Mouse (Mus musculus): Measurements from ENCODE around the gene Prdm4. TPM values are rescaled to one million over a fixed set of nuclear protein-coding genes. Genes with fewer than 3 reads are reported as not detected.

Prdm4 gene
- polyA plus RNA-seq (2016; fragmentation: Nextera tagmentation; extraction: Ambion mirVana) = 30.3 and 30.8 TPM in 2 replicates

DNA sequence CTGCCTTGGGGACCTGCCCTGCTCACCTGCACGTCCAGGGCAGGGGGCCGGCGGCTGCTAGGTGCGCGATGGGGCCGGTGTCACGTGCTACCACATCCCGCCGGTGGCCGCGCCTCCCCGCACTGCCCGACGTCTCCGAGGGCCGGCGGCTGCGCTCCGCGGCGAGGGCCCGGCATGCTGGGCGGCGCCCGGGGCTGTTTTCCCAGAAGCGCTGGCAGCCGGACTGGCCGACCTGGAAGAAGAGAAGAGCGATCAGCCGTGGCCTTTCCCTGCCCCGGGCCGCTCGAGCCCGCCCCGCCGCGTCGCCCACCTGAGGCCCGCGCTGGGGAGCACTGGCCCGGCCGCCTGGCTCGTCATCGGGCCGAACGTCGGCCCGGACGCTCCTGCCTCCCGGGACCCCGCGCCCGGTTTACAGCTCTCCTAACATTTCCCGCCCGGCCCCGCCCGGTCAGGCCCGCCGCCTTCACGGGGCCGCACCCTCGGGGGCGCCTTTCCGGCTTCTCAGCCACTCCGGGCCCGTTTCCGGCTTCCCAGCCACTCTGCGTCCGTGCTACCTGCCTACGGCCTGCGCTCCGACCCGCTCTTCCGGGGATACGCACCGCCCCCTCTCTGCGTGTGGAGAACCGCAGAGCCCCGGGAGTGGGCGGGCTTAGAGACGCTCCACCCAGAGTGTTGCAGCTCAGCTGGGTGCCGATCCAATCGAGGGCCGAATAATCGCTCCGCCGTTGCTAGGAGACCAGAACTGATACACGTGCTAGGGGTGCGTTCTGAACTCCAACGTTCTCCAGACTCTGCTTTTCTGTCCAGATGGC lies at the start of gene Prdm4:
Prdm4 (minus strand) TSS at position 645 of the 812 bp plus-strand sequence.
- Histone ChIP-seq H3K9me3 (no peaks in the 10 kb centered on the region), H3K4me3 (peak within 1 kb of the TSS; percentile 89), H3K4me1 (peaks cover 11% of the 10 kb centered on the region; the same call in 1 of the 2 replicates), H3K9ac (peak within 1 kb of the TSS; percentile 85), H3K27ac (peak within 1 kb of the TSS; percentile 47), H3K27me3 (no peaks in the 10 kb centered on the region), H3K36me3 (peaks cover 21% of the 10 kb centered on the region), H3K4me2 (replicated peaks) (peak within 1 kb of the TSS; percentile 75)
- WGBS = under 1% methylated on average over 90 of the region's 90 CpGs
- peak; percentile 99 for ATAC-seq (ENCODE audit: insufficient number of reproducible peaks, insufficient read depth, low FRiP score, low TSS enrichment)

DNA sequence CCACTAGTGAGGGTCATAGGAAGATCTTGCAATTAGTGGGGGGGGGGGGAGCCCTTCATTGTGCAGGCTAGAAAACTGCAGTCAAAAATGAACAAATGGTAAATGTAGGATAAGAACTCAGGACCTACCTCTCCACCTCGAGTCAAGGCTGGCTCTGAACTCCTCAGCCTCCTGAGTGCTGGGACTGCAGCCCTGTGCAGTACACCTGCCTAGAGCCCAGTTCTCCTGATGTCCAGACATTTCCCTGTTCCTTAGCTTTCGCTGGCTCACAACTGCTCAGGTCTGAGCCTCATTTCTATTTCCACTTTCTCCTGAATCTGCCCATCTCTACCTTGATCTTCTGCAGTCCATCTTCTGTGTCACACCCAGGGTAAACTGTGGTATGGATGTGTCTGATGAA lies 49.5 kb upstream of the Prdm4 start:
- Histone ChIP-seq H3K4me1 (no peaks in the 10 kb centered on the region), H3K9ac (no peak overlapping the region), H3K9me3 (no peaks in the 10 kb centered on the region), H3K4me2 (replicated peaks) (no peak overlapping the region), H3K36me3 (no peaks in the 10 kb centered on the region), H3K27ac (no peak overlapping the region), H3K4me3 (no peak overlapping the region), H3K27me3 (no peaks in the 10 kb centered on the region)
- no peak for ATAC-seq (ENCODE audit: insufficient number of reproducible peaks, insufficient read depth, low FRiP score, low TSS enrichment)
- WGBS = 56% methylated on average over 2 of the region's 2 CpGs

- H3K4me2 ChIP-seq (replicated peaks) = no peak overlapping the region
- WGBS = 82% methylated on average over 7 of the region's 7 CpGs
- H3K4me3 ChIP-seq = no peak overlapping the region
- H3K9ac ChIP-seq = no peak overlapping the region
- no peak for ATAC-seq (ENCODE audit: insufficient number of reproducible peaks, insufficient read depth, low FRiP score, low TSS enrichment)
- no peaks in the 10 kb centered on the region for H3K9me3 ChIP-seq
- no peaks in the 10 kb centered on the region for H3K27me3 ChIP-seq
- no peak overlapping the region for H3K27ac ChIP-seq
- no peaks in the 10 kb centered on the region for H3K36me3 ChIP-seq
- no peaks in the 10 kb centered on the region for H3K4me1 ChIP-seq
Measured at GRCm38 (mm10) chr10:85964316-85964715, 47.4 kb upstream of the Prdm4 start.

- H3K27me3 ChIP-seq = no peaks in the 10 kb centered on the region
- no peak overlapping the region for H3K27ac ChIP-seq
- H3K9me3 ChIP-seq = no peaks in the 10 kb centered on the region
- no peak for ATAC-seq (ENCODE audit: insufficient number of reproducible peaks, insufficient read depth, low FRiP score, low TSS enrichment)
- no peak overlapping the region for H3K4me2 ChIP-seq (replicated peaks)
- H3K4me1 ChIP-seq = no peaks in the 10 kb centered on the region
- H3K36me3 ChIP-seq = no peaks in the 10 kb centered on the region
- WGBS = 70% methylated on average over 9 of the region's 9 CpGs
- no peak overlapping the region for H3K4me3 ChIP-seq
- no peak overlapping the region for H3K9ac ChIP-seq
Measured at GRCm38 (mm10) chr10:85962897-85963296, 46.0 kb upstream of the Prdm4 start.

DNA sequence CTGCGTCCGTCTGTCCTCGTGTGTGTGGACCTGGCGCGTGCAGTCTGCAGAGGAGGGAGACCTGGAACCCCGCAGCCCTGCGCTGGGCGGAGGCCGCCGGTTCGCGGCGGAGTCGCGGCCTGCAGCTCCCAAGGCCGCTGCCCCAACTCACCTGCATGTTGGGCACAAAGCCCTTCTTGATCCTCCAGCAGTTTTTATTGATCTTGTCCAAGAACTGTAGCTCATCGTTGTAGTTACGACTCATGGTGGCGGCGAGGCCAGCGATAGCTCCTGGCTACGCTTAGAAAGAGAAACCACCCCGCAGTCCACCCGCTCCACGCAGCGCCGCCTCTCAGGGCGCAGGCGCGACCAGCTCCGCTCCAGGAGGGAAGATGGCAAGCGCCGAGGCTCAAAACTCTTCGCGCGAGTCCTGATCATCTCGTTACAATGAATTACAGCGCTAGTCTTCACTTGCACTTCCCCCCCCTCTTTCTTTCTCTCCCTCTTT lies 40.6 kb upstream of the Prdm4 start, which contains the start of gene Rtcb:
Rtcb (minus strand) TSS at position 360 of the 487 bp plus-strand sequence.
- Histone ChIP-seq H3K4me2 (replicated peaks) (peak within 1 kb of the TSS; percentile 81), H3K9ac (peak within 1 kb of the TSS; percentile 88), H3K36me3 (peaks cover 23% of the 10 kb centered on the region), H3K9me3 (no peaks in the 10 kb centered on the region), H3K27ac (peak within 1 kb of the TSS; percentile 84), H3K4me1 (0 out of 2 replicates have a peak, but pooled peaks cover 4% of the 10 kb centered on the region), H3K4me3 (peak within 1 kb of the TSS; percentile 89), H3K27me3 (no peaks in the 10 kb centered on the region)
- ATAC-seq (ENCODE audit: insufficient number of reproducible peaks, insufficient read depth, low FRiP score, low TSS enrichment) = peak; percentile 87
- 1% methylated on average over 38 of the region's 38 CpGs for WGBS

- H3K27me3 ChIP-seq = no peaks in the 10 kb centered on the region
- WGBS = 4% methylated on average over 20 of the region's 20 CpGs
- peak overlapping the region; percentile 89 for H3K4me3 ChIP-seq
- ATAC-seq (ENCODE audit: insufficient number of reproducible peaks, insufficient read depth, low FRiP score, low TSS enrichment) = no peak
- peak overlapping the region; percentile 81 for H3K4me2 ChIP-seq (replicated peaks)
- 0 out of 2 replicates have a peak, but pooled peaks cover 4% of the 10 kb centered on the region for H3K4me1 ChIP-seq
- peak overlapping the region; percentile 88 for H3K9ac ChIP-seq
- H3K36me3 ChIP-seq = peaks cover 29% of the 10 kb centered on the region
- peak overlapping the region; percentile 84 for H3K27ac ChIP-seq
- H3K9me3 ChIP-seq = no peaks in the 10 kb centered on the region
Measured at GRCm38 (mm10) chr10:85956871-85957419, 40.0 kb upstream of the Prdm4 start.

DNA sequence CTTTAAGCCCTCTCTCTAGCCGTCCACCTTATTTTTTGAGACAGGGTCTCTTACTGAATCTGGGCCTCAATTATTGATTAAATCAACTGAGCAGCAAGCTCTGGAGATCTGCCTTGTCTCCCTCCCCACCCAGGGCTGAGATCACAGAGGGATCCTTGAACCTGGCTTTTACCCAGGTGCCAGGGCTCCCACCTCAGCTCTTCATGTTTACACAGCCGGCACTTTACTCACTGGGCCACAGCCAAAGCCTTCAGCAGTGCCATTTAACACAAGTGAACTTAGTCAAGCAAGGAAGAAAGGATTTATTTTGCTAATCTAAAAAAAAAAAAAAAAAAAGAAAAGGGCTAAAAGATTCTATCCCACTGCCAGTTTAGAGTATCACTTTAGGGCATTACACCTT lies 37.5 kb upstream of the Prdm4 start:
- Histone ChIP-seq H3K36me3 (peaks cover 51% of the 10 kb centered on the region), H3K27me3 (no peaks in the 10 kb centered on the region), H3K4me2 (replicated peaks) (no peak overlapping the region), H3K9ac (no peak overlapping the region), H3K4me3 (no peak overlapping the region), H3K9me3 (no peaks in the 10 kb centered on the region), H3K27ac (no peak overlapping the region), H3K4me1 (0 out of 2 replicates have a peak, but pooled peaks cover 4% of the 10 kb centered on the region)
- WGBS = 85% methylated on average over 2 of the region's 2 CpGs
- no peak for ATAC-seq (ENCODE audit: insufficient number of reproducible peaks, insufficient read depth, low FRiP score, low TSS enrichment)

DNA sequence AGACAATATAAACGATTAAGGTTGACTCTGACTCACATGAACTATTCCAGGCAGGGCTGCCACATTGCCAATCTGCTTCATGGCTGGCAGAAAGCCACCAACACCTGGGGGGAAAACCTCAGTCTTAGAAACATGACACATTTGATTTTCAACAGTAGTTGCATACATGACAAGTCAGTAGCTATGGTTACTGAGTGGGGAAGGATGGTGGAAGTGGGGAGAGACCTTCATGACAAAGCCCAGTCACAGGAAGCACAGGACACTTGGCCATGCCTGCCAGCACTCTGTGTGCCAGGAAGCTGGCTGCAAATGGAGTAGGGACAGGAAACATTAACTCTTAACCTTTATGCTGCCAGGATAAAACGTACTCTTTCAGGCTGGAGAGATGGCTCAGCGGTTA lies 36.5 kb upstream of the Prdm4 start:
- 77% methylated on average over 3 of the region's 3 CpGs for WGBS
- no peaks in the 10 kb centered on the region for H3K9me3 ChIP-seq
- no peak overlapping the region for H3K4me2 ChIP-seq (replicated peaks)
- 0 out of 2 replicates have a peak, but pooled peaks cover 4% of the 10 kb centered on the region for H3K4me1 ChIP-seq
- H3K27me3 ChIP-seq = no peaks in the 10 kb centered on the region
- ATAC-seq (ENCODE audit: insufficient number of reproducible peaks, insufficient read depth, low FRiP score, low TSS enrichment) = no peak
- no peak overlapping the region for H3K9ac ChIP-seq
- H3K36me3 ChIP-seq = peaks cover 61% of the 10 kb centered on the region
- H3K27ac ChIP-seq = no peak overlapping the region
- H3K4me3 ChIP-seq = no peak overlapping the region

- WGBS = 87% methylated on average over 6 of the region's 6 CpGs
- no peak overlapping the region for H3K9ac ChIP-seq
- 0 out of 2 replicates have a peak, but pooled peaks cover 4% of the 10 kb centered on the region for H3K4me1 ChIP-seq
- no peak overlapping the region for H3K27ac ChIP-seq
- no peak overlapping the region for H3K4me3 ChIP-seq
- H3K9me3 ChIP-seq = no peaks in the 10 kb centered on the region
- peaks cover 71% of the 10 kb centered on the region for H3K36me3 ChIP-seq
- H3K4me2 ChIP-seq (replicated peaks) = no peak overlapping the region
- no peak for ATAC-seq (ENCODE audit: insufficient number of reproducible peaks, insufficient read depth, low FRiP score, low TSS enrichment)
- no peaks in the 10 kb centered on the region for H3K27me3 ChIP-seq
Measured at GRCm38 (mm10) chr10:85951765-85952443, 35.0 kb upstream of the Prdm4 start.

DNA sequence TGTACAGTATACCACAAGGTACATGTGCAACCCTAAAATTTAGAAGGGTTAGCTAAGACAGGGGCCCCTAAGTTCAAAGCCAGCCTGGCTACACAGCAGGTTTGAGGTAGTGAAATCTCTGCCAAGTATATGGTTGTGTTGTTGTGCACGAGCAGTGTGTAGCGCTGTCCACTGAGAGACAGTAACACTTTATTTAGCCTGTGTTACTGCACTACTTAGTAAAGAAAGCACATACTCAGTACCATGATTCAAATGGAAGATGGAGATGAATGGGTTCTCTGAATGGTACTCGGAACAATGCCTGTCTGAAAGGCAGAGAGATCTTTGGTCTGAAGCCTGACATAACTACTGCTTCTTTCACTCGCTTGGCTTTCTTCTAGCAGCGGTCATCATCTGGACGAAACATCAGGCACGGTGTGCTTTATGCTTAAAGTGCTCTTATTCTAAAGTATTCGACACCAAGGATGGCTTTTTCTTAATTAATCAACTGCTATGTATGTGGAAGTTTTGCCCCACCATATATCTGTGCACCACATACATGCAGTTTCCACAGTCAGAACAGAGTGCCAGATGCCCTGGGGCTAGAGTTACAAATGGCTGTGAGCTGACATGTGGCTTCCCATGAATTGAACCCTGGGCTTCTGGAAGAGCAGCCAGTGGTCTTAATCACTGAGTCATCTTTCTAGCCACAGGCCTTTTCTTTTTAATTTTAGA lies 31.7 kb upstream of the Prdm4 start:
- Histone ChIP-seq H3K9ac (no peak overlapping the region), H3K27ac (no peak overlapping the region), H3K9me3 (no peaks in the 10 kb centered on the region), H3K4me3 (no peak overlapping the region), H3K4me2 (replicated peaks) (no peak overlapping the region), H3K27me3 (no peaks in the 10 kb centered on the region), H3K4me1 (no peaks in the 10 kb centered on the region), H3K36me3 (peaks cover 88% of the 10 kb centered on the region)
- no peak for ATAC-seq (ENCODE audit: insufficient number of reproducible peaks, insufficient read depth, low FRiP score, low TSS enrichment)
- 93% methylated on average over 8 of the region's 8 CpGs for WGBS

GRCm38 (mm10) chr10:85936280-85936965 lies 19.5 kb upstream of the Prdm4 start:
- Histone ChIP-seq H3K27ac (no peak overlapping the region), H3K9ac (no peak overlapping the region), H3K4me1 (no peaks in the 10 kb centered on the region), H3K36me3 (peaks cover 52% of the 10 kb centered on the region), H3K4me3 (no peak overlapping the region), H3K9me3 (no peaks in the 10 kb centered on the region), H3K4me2 (replicated peaks) (no peak overlapping the region), H3K27me3 (no peaks in the 10 kb centered on the region)
- ATAC-seq (ENCODE audit: insufficient number of reproducible peaks, insufficient read depth, low FRiP score, low TSS enrichment) = no peak
- WGBS = 92% methylated on average over 6 of the region's 6 CpGs

Measured in embryonic facial prominence, embryonic 12.5 days (tissue).